Mouse (Mus musculus) inflammation-experienced regulatory T-cells, adult 6 months (primary cell): ENCODE measurements around the gene Serp2. TPM values are rescaled to one million over a fixed set of nuclear protein-coding genes. Genes with fewer than 3 reads are reported as not detected.
A peak's percentile ranks its signal among the peaks of the same experiment; 100 is the strongest.

ENCODE experiments used
- ATAC-seq: one replicate; pipeline ENCODE4 v1.8.0; 2017
- polyA plus RNA-seq, 3 experiments: library from polyadenylated mRNA; unstranded; fragments of 100-300 nt; shearing (Covaris generic); gene quantifications; one replicate each; pipeline ENCODE4 v1.2.1; 2017

Serp2 gene
- polyA plus RNA-seq, 3 experiments from 2014 or later = 1.5 to 11.1 (median 2.5) TPM

DNA sequence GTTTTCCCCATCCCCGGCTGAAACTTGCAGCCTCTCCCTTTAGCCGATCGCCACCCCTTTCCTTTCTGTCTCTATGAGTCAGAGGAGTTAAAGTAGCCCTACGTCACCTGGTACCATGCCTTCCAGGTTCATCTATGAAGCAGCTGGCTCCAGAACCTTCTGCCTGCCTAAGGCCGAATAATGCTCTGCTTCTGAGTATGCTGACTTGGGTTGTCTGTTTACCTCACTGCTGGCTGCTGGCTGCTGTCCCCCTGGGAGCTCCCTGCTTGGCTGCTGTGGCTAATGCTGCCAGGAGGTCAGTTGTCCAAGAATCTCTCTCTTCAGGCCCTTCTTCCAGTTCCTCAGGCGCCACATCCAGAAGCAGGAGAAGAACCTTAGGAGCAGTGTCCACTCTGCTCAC is 30.2 kb downstream of the Serp2 start:
- no peak for ATAC-seq

DNA sequence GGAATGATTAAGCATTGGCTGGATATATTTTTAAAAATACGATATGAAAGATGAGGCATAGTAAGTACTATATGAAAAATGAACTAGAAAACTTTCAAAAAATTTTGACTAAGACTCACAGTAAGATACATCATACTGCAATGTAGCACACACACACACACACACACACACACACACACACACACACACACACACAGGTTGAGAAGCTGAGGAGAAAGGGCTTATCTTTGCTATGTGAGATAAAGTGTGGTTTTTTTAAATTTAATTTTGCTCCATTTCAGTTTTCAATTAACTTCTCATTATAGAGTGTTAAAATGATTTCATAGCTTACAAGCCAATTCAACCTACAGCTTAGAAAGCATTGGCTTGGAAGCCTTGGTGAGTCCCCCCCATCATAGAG is 33.3 kb downstream of the Serp2 start:
- no peak for ATAC-seq

- ATAC-seq = no peak
Measured at GRCm38 (mm10) chr14:76521308-76521707, 35.4 kb downstream of the Serp2 start.

DNA sequence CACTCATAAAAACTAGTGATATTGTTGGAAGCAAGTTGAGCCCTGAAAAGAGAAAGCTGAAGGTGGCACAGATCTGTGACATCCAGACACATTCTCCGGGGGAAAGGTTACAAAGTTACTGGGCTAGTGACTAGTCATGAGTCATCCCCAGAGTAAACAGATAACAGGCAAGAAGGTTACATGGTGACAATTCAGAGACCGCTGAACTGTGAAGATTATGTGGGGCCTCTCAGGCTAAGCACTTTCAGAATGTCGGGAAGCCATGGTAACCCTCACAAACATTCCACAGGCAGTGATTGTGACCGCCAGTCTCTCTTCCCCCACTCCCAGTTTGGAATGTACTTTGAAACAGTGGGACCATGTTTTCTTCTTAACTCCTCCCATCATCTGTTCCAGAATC is 36.1 kb downstream of the Serp2 start:
- ATAC-seq = no peak

DNA sequence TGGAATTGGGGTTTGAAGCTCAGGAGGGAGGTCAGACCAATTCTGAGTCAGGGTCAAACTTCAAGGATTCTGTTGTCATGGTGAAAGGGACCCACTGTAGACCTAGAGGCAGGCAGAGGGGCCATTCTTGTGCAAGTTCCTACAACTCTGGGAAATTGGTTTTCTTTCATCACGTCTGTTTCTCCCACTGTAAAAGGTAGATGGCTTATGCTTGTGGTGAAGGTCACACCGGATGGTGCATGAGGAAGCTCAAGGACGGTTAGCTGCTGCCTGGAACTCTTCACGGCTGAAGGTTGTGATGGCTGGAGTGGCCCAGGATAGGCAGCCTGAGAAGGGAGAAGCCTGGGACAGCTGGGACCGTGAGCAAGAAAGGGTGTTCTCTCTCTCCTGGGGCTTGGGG is 38.5 kb downstream of the Serp2 start:
- ATAC-seq = no peak

DNA sequence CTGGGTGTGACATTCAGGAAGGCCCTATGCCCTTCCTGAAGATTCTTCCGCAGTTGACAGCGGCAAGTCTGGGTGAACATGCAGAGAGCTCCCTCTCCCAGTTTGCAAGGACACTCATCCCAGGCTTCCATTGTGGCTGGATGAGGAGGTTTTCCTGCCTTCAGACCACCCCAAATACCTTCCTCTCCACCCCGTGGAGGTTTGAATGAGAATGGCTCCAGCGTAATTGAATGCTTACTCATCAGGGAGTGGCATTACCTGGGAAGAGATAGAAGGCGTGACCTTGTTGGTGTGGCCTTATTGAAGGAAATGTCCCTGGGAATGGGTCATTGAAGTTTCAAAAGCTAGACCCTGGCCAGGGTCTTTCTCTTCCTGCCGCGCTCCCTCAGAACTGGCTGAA is 41.1 kb downstream of the Serp2 start:
- ATAC-seq = no peak

- no peak for ATAC-seq
Measured at GRCm38 (mm10) chr14:76514050-76514585, 42.6 kb downstream of the Serp2 start.

GRCm38 (mm10) chr14:76513395-76514049 is 43.2 kb downstream of the Serp2 start:
- no peak for ATAC-seq

DNA sequence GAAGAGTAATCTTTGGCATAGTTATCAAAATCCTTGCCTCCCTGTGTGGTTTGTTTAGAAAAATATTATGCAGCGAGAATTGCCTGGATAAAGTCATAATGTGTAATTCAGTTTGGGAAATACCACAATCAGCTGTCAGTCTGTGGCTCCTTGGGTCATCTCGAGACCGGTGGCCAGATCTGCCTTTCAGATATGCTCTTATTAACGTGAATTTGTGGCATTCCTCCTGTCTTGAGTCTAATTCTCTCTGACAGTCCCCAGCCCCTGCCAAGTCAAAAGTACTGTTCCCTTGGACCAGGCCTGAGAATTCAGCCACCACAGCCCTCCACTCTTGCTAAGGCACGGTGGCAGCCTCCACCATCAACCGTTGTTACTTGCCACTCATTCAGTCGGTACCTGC is 44.7 kb downstream of the Serp2 start:
- no peak for ATAC-seq

- ATAC-seq = no peak
Measured at GRCm38 (mm10) chr14:76508701-76509100, 48.0 kb downstream of the Serp2 start.

- no peak for ATAC-seq
Measured at GRCm38 (mm10) chr14:76507804-76508500, 48.7 kb downstream of the Serp2 start.

- ATAC-seq = no peak
Measured at GRCm38 (mm10) chr14:76507357-76507756, 49.3 kb downstream of the Serp2 start.

GRCm38 (mm10) chr14:76506425-76507205 is 50.1 kb downstream of the Serp2 start:
- no peak for ATAC-seq

DNA sequence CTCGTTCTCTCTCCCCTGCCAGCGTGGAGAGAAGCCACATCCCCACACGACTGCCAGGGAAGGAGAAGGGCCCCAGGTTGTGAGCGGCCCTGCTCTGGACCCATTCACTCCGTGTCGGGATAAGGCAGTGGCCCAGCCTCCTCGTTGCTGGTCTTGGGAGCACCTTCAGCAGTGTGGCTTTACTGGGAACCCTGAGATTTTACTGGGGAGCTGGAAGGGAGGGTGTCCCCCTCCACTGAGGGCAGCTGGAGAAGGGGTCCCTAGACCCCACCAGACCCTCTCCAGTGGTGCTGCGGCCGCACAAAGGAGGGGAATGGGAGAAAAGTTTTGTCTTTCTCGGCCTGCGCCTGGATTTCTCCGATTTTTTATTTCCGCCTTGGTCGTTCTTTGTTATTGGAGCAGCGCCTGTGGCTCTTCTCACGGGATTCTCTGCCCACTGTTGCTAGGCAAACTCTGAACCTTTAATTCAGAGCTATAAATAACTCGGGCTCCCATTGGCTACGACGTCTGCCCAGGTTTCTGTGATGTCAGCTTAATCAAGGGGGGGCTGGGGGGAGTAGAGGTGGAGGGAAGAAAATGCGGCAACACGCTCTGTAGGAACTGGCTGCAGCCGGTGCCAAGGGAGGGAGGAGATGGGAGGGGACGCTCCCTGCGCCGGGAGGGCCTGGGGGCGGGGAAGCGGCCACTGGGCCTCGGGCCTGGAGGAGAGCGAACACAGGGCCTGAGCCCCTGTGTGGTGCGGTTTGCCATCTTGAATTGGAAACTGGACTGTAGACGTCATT is 51.1 kb downstream of the Serp2 start:
- no peak for ATAC-seq

- ATAC-seq = no peak
Measured at GRCm38 (mm10) chr14:76505101-76505438, 51.6 kb downstream of the Serp2 start.

DNA sequence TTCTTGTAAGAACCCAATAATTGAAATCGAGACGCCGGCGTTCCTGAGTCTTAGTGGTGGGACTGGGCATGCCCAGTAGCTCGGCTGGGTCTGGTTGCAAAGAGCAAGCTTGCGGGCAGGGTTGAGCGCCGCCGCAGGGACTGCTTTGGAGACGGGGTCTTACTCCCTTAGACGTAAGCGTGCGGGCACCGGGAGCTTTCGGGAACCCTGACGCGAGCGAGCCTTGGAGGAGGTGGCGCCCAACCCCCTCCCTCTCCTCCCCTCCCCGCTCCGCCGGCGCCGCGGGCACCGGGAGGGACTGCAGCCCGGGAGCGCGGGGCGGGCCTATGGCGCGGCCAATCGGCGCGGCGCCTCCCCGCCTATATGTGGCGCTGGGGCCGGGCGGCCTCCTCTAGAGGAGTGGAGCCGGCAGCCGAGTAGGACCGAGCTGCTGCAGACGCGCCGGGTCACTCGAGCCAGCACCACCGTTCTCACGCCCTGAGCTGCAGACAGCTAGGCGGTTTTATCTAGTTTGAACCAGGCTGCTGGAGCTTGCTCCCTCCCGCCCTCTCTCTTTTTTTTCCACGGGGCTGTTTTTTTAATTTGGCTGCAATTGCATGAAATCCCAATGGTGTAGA is 52.5 kb downstream of the Serp2 start:
- peak; percentile 90 for ATAC-seq

GRCm38 (mm10) chr14:76503231-76503851 is 53.3 kb downstream of the Serp2 start:
- ATAC-seq = peak; percentile 57

GRCm38 (mm10) chr14:76500036-76500435 is 56.7 kb downstream of the Serp2 start:
- no peak for ATAC-seq

DNA sequence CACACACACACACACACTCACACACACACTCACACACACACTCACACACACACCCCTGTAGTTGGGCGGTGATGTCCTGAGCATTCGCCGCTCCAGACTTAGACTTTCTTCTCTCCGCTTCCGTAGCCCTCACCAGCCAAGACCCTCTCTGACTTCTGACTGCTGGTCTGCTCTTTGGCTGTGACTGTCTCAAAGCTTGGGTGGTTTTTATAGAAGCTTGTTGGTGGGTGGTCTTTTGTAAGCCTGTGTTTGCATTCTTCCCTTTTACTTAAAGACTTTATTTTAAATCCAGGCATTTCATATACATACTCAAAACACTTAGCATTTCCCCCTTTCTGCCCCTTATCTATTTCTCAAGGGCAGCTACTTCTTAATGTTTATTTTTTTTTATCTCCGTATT is 57.2 kb downstream of the Serp2 start:
- ATAC-seq = no peak

- no peak for ATAC-seq
Measured at GRCm38 (mm10) chr14:76498210-76498609, 58.5 kb downstream of the Serp2 start.

- no peak for ATAC-seq
Measured at GRCm38 (mm10) chr14:76497187-76497586, 59.5 kb downstream of the Serp2 start.

DNA sequence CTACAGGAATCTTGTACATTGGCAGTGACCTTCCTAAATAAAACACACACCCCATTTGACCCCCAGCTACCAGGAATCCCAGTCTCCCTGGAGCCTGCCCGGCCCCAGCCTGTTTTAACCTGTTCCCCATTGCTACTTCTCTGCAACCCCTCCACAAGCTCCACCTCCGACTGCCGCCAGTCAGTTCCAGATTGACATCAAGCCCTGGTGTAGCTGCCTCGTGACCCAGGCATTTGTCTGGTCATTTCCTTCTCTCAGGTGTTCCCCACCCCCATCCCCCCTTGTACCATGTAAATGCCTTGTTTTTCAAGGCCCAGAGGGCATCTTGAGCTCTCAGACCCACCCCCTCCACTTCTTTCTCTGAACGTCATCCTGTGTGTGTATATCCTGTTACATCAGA is 61.7 kb downstream of the Serp2 start:
- no peak for ATAC-seq
